Mouse (Mus musculus) myocyte (in vitro differentiated cells): ENCODE measurements at regions not wholly inside any gene's neighbourhood (a gene's known extent, or its start where the extent isn't known, plus 50 kb on each side); places are given as distances from the start of the nearest gene placed in this dataset.
A peak's percentile ranks its signal among the peaks of the same experiment; 100 is the strongest.

Experiments
- H3K27me3 ChIP-seq: one replicate; pipeline ENCODE4 v1.6.1; 2011; ENCODE audit not compliant: control insufficient read depth, insufficient read depth, insufficient read length
- H3K36me3 ChIP-seq: one replicate; pipeline ENCODE4 v1.6.1; 2011; ENCODE audit not compliant: control insufficient read depth, insufficient read depth
- H3K4me2 ChIP-seq: one replicate; pipeline ENCODE4 v1.6.1; 2011; ENCODE audit warnings: low read depth, control low read depth
- H3K4me3 ChIP-seq: one replicate; pipeline ENCODE4 v1.5.1; 2011; ENCODE audit warnings: mild to moderate bottlenecking, control low read depth, moderate library complexity
- H3K79me2 ChIP-seq: one replicate; pipeline ENCODE4 v1.6.1; 2011; ENCODE audit not compliant: control insufficient read depth, insufficient read depth
- H3ac ChIP-seq: one replicate; pipeline ENCODE4 v1.6.1; 2011; ENCODE audit not compliant: control insufficient read depth, insufficient read length
- CEBPB ChIP-seq: IDR thresholded peaks from 2 replicates; pipeline ENCODE4 v1.6.1; 2011; ENCODE audit warnings: mild to moderate bottlenecking, moderate library complexity; ENCODE audit not compliant: poor library complexity, insufficient read depth, severe bottlenecking
- E2F4 ChIP-seq: IDR thresholded peaks from one replicate; pipeline ENCODE4 v1.6.1; 2011; ENCODE audit warnings: mild to moderate bottlenecking, control low read depth, moderate library complexity; ENCODE audit not compliant: insufficient read depth
- MAX ChIP-seq: IDR thresholded peaks from one replicate; pipeline ENCODE4 v1.6.1; 2011; ENCODE audit warnings: low read depth, mild to moderate bottlenecking, control low read depth
- MYOD1 ChIP-seq, 3 experiments: IDR thresholded peaks; one replicate each; pipeline ENCODE4 v1.6.1; 2011; ENCODE audit warnings: control low read depth in 2 of 3, low read depth in 2 of 3, mild to moderate bottlenecking in 2 of 3, moderate library complexity in 1 of 3; ENCODE audit not compliant: insufficient read length in 2 of 3, control insufficient read depth in 1 of 3
- MYOG ChIP-seq, 3 experiments: IDR thresholded peaks; one replicate each; pipeline ENCODE4 v1.6.1; 2011; ENCODE audit warnings: control low read depth in 2 of 3, low read depth in 2 of 3, mild to moderate bottlenecking in 2 of 3; ENCODE audit not compliant: insufficient read length in 2 of 3, control insufficient read depth in 1 of 3, insufficient read depth in 1 of 3
- POLR2A ChIP-seq: IDR thresholded peaks from one replicate; pipeline ENCODE4 v1.6.1; 2011; ENCODE audit warnings: low read depth, mild to moderate bottlenecking, control low read depth, moderate library complexity; ENCODE audit not compliant: insufficient read length
- POLR2AphosphoS2 ChIP-seq: IDR thresholded peaks from one replicate; pipeline ENCODE4 v1.6.1; 2011; ENCODE audit warnings: low read depth, control low read depth; ENCODE audit not compliant: insufficient read length
- REST ChIP-seq: IDR thresholded peaks from one replicate; pipeline ENCODE4 v1.6.1; 2011; ENCODE audit warnings: mild to moderate bottlenecking, control low read depth, moderate library complexity; ENCODE audit not compliant: insufficient read depth, insufficient read length
- SRF ChIP-seq: IDR thresholded peaks from one replicate; pipeline ENCODE4 v1.6.1; 2011; ENCODE audit warnings: low read depth; ENCODE audit not compliant: control insufficient read depth, insufficient read length
- TCF12 ChIP-seq: IDR thresholded peaks from one replicate; pipeline ENCODE4 v1.6.1; 2011; ENCODE audit warnings: mild to moderate bottlenecking, control low read depth; ENCODE audit not compliant: poor library complexity, insufficient read depth, severe bottlenecking
- TCF3 ChIP-seq: IDR thresholded peaks from one replicate; pipeline ENCODE4 v1.6.1; 2011; ENCODE audit warnings: low read depth, control low read depth; ENCODE audit not compliant: insufficient read length
- USF1 ChIP-seq: IDR thresholded peaks from one replicate; pipeline ENCODE4 v1.6.1; 2011; ENCODE audit warnings: low read depth, mild to moderate bottlenecking, control low read depth, moderate library complexity

DNA sequence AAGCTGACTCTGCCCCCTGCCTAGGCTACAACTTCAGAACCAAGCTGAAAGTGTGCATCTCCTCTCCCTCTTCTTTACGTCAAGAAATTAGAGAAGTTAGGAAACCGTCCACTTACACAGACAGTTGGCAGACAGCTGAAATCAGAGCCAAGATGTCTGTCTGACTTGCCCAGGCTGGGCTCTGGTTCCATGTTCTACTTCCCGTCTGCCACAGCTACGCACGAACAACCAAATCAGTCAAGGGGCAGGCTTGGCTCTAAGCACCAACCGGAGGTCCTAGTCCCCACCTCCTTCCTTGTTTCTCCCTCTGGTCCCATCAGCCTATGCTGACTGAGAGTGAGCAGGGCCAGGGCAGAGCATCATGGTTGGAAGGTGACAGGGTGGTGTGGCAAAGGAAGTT is 157.5 kb upstream of the Klf14 start:
- Histone ChIP-seq H3K36me3 (peaks cover 16% of the 10 kb centered on the region), H3K4me2 (peak overlapping the region; percentile 66), H3K4me3 (no peak overlapping the region), H3K27me3 (no peaks in the 10 kb centered on the region), H3ac (no peak overlapping the region), H3K79me2 (peaks cover 100% of the 10 kb centered on the region)
- TF ChIP-seq MAX (no peak), REST (no peak), POLR2AphosphoS2 (no peak), POLR2A (no peak), MYOG (IDR thresholded peaks at IDR 0.05; ENCODE audit: control insufficient read depth in 1 of 3, insufficient read depth in 1 of 3, insufficient read length in 2 of 3, low read depth in 2 of 3) (no peak), MYOD1 (IDR thresholded peaks at IDR 0.05; ENCODE audit: control insufficient read depth in 1 of 3, insufficient read length in 2 of 3, low read depth in 2 of 3) (no peak), SRF (no peak), TCF3 (no peak), USF1 (no peak), CEBPB (no peak), TCF12 (no peak), E2F4 (no peak)

DNA sequence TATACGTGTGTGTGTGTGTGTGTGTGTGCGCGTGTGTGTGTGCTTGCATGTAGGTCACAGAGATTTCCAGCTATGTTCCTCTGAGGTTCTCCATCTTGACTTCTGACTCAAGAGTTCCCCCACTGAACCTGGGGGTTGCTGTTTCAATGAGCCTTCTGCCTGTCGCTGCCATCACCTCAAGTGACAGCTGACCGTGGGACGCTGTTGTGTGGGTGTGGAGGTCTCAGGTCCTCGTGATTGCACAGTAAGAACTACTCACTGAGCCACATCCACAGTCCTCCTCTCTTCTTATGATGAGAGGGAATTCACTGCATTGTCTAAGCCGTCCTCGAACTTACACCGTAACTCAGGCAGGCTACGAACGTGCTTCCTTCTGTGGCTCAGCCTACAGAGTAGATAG is 158.8 kb upstream of the Klf14 start:
- no peak for TF ChIP-seq CEBPB
- TF ChIP-seq MYOD1 (IDR thresholded peaks at IDR 0.05; ENCODE audit: control insufficient read depth in 1 of 3, insufficient read length in 2 of 3, low read depth in 2 of 3): peak in 1 of 3 experiments; percentile 50
- Histone ChIP-seq H3K27me3 (no peaks in the 10 kb centered on the region), H3K4me3 (no peak overlapping the region), H3K79me2 (peaks cover 100% of the 10 kb centered on the region), H3K36me3 (peaks cover 17% of the 10 kb centered on the region), H3ac (no peak overlapping the region), H3K4me2 (peak overlapping the region; percentile 66)

GRCm38 (mm10) chr6:31121008-31121407 is 162.1 kb upstream of the Klf14 start:
- TF ChIP-seq USF1 (no peak), MYOD1 (IDR thresholded peaks at IDR 0.05; ENCODE audit: control insufficient read depth in 1 of 3, insufficient read length in 2 of 3, low read depth in 2 of 3) (no peak), TCF3 (no peak), E2F4 (no peak), TCF12 (no peak), SRF (no peak), REST (no peak), POLR2AphosphoS2 (no peak), MYOG (IDR thresholded peaks at IDR 0.05; ENCODE audit: control insufficient read depth in 1 of 3, insufficient read depth in 1 of 3, insufficient read length in 2 of 3, low read depth in 2 of 3) (no peak), POLR2A (no peak), CEBPB (no peak), MAX (no peak)
- Histone ChIP-seq H3ac (no peak overlapping the region), H3K79me2 (peaks cover 100% of the 10 kb centered on the region), H3K36me3 (peaks cover 17% of the 10 kb centered on the region), H3K4me2 (peak overlapping the region; percentile 98), H3K27me3 (no peaks in the 10 kb centered on the region), H3K4me3 (no peak overlapping the region)

DNA sequence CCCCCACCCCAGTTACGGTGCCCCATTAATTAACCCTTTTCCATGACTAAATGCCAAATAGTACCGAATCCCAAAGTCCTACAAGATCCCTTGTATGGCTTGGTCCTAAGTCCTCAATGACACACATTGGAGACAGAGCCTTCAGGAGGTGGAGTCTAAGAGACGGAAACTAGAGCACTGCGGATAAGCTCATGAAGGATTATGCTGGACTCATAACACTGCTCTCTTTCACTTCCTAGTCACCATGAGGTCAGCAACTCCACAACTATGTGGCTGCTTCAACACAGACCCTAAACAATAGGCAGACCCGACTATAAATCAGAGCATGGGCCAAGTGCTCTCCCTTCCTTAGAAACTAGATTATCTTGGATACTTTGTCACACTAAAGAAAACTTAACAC is 164.0 kb upstream of the Klf14 start:
- Histone ChIP-seq H3K79me2 (peaks cover 86% of the 10 kb centered on the region), H3K36me3 (peaks cover 17% of the 10 kb centered on the region), H3K4me2 (peak overlapping the region; percentile 98), H3ac (no peak overlapping the region), H3K27me3 (no peaks in the 10 kb centered on the region), H3K4me3 (peak overlapping the region; percentile 86)
- TF ChIP-seq SRF: no peak
- TF ChIP-seq TCF3: no peak
- TF ChIP-seq E2F4: no peak
- TF ChIP-seq MAX: no peak
- TF ChIP-seq POLR2A: no peak
- no peak for TF ChIP-seq MYOG (IDR thresholded peaks at IDR 0.05; ENCODE audit: control insufficient read depth in 1 of 3, insufficient read depth in 1 of 3, insufficient read length in 2 of 3, low read depth in 2 of 3)
- TF ChIP-seq TCF12: no peak
- TF ChIP-seq USF1: no peak
- no peak for TF ChIP-seq POLR2AphosphoS2
- no peak for TF ChIP-seq MYOD1 (IDR thresholded peaks at IDR 0.05; ENCODE audit: control insufficient read depth in 1 of 3, insufficient read length in 2 of 3, low read depth in 2 of 3)
- TF ChIP-seq REST: no peak
- TF ChIP-seq CEBPB: no peak

DNA sequence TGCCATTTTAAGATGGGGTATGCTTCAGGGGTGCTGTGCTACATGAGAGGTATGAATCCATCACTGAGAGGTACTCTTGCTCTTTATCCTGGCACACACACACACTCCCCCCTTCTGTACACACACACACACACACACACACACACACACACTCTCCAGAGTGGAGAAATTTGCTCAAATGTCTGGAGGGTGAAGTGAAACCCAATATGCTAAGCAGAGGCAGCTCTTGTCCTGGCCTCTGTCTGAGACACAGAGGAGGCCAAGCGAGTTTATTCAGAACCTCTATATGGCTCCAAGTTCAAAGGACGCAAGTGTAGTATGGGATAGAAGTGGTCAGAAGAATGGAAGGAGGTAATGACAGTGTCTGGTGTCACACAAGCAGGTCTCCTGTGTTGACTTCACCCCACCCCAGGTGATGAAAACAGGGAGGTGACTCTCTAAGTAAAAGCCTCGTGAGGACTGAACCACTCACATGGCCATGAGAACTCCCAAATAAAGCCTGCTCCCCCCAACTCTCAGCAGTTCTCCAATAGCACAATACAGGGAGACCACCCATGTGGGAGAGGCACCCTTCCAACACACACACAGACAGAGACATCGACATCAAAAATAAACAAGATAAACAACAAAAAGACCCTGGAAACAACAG is 164.6 kb upstream of the Klf14 start:
- Histone ChIP-seq H3K79me2 (peaks cover 82% of the 10 kb centered on the region), H3K4me3 (peak overlapping the region; percentile 86), H3K36me3 (peaks cover 17% of the 10 kb centered on the region), H3ac (peak overlapping the region; percentile 43), H3K4me2 (peak overlapping the region; percentile 98), H3K27me3 (no peaks in the 10 kb centered on the region)
- TF ChIP-seq USF1: no peak
- no peak for TF ChIP-seq POLR2A
- TF ChIP-seq MYOD1 (IDR thresholded peaks at IDR 0.05; ENCODE audit: control insufficient read depth in 1 of 3, insufficient read length in 2 of 3, low read depth in 2 of 3): no peak
- TF ChIP-seq MYOG (IDR thresholded peaks at IDR 0.05; ENCODE audit: control insufficient read depth in 1 of 3, insufficient read depth in 1 of 3, insufficient read length in 2 of 3, low read depth in 2 of 3): no peak
- no peak for TF ChIP-seq MAX
- no peak for TF ChIP-seq CEBPB
- TF ChIP-seq SRF: no peak
- TF ChIP-seq TCF12: no peak
- no peak for TF ChIP-seq POLR2AphosphoS2
- TF ChIP-seq E2F4: no peak
- TF ChIP-seq REST: no peak
- TF ChIP-seq TCF3: no peak
